Mouse (Mus musculus) ES-Bruce4 (cell line): ENCODE data around the gene Pdzd2. TPM values are rescaled to one million over a fixed set of nuclear protein-coding genes. Genes with fewer than 3 reads are reported as not detected.
A peak's percentile ranks its signal among the peaks of the same experiment; 100 is the strongest.

ENCODE experiments used
- H3K27ac ChIP-seq: 2 replicates; pipeline ENCODE4 v1.5.1; 2012; ENCODE audit warnings: low read length, inconsistent platforms; ENCODE audit not compliant: insufficient read depth
- H3K27me3 ChIP-seq: 2 replicates; pipeline ENCODE4 v1.6.1; 2012; ENCODE audit warnings: mild to moderate bottlenecking, low read length, inconsistent platforms; ENCODE audit not compliant: control insufficient read depth, poor library complexity, insufficient read depth, severe bottlenecking
- H3K36me3 ChIP-seq: 2 replicates; pipeline ENCODE4 v1.6.1; 2012; ENCODE audit warnings: inconsistent platforms, mild to moderate bottlenecking, low read length, moderate library complexity; ENCODE audit not compliant: control insufficient read depth, poor library complexity, insufficient read depth, severe bottlenecking
- H3K4me1 ChIP-seq: one replicate; pipeline ENCODE4 v1.8.1; 2011; ENCODE audit warnings: low read length; ENCODE audit not compliant: control insufficient read depth, insufficient read depth
- H3K4me3 ChIP-seq: 2 replicates; pipeline ENCODE4 v1.5.1; 2011; ENCODE audit warnings: low read depth, mild to moderate bottlenecking, low read length
- H3K9ac ChIP-seq: 2 replicates; pipeline ENCODE4 v1.6.1; 2012; ENCODE audit warnings: low read depth, mild to moderate bottlenecking, inconsistent platforms; ENCODE audit not compliant: poor library complexity, severe bottlenecking
- H3K9me3 ChIP-seq: replicated peaks from 2 replicates; pipeline ENCODE4 v1.6.1; 2012; ENCODE audit warnings: mild to moderate bottlenecking, low read length, inconsistent platforms; ENCODE audit not compliant: control insufficient read depth, poor library complexity, insufficient read depth, severe bottlenecking
- CTCF ChIP-seq: IDR thresholded peaks from one replicate; pipeline ENCODE4 v1.8.1; 2011; ENCODE audit warnings: low read depth, low read length
- EP300 ChIP-seq: IDR thresholded peaks from 2 replicates; pipeline ENCODE4 v1.6.1; 2011; ENCODE audit warnings: low read depth, low read length; ENCODE audit not compliant: insufficient read depth
- POLR2A ChIP-seq: IDR thresholded peaks from one replicate; pipeline ENCODE4 v1.8.1; 2011; ENCODE audit warnings: low read length; ENCODE audit not compliant: insufficient read depth
- polyA plus RNA-seq: library from polyadenylated mRNA; stranded (reverse); fragments of >200 nt; gene quantifications from 2 replicates; pipeline ENCODE4 v1.2.4, GENCODE M21; 2011; ENCODE audit warnings: low read depth; ENCODE audit not compliant: missing spikeins, insufficient read depth, insufficient read length

The Pdzd2 gene
- polyA plus RNA-seq, 1 experiment = 7.3 TPM

GRCm38 (mm10) chr15:12550376-12550775 lies 189.3 kb downstream of the Pdzd2 start:
- H3K9ac ChIP-seq = peak overlapping the region; percentile 37; the same call in 1 of the 2 replicates
- TF ChIP-seq CTCF (no peak), EP300 (peak; percentile 17; the same call in 1 of the 2 replicates)
- no peak overlapping the region for H3K4me3 ChIP-seq
- no peaks in the 10 kb centered on the region for H3K36me3 ChIP-seq
- H3K9me3 ChIP-seq = no peaks in the 10 kb centered on the region
- no peaks in the 10 kb centered on the region for H3K27me3 ChIP-seq
- peak overlapping the region; percentile 74 for H3K27ac ChIP-seq
- H3K4me1 ChIP-seq = peaks cover 2% of the 10 kb centered on the region

GRCm38 (mm10) chr15:12549919-12550305 lies 189.8 kb downstream of the Pdzd2 start:
- peak; percentile 54; the same call in 1 of the 2 replicates for TF ChIP-seq EP300
- TF ChIP-seq CTCF = no peak
- Histone ChIP-seq H3K36me3 (no peaks in the 10 kb centered on the region), H3K27me3 (no peaks in the 10 kb centered on the region), H3K9ac (0 out of 2 replicates have a peak overlapping the region, but pooled peaks have one; percentile 34), H3K27ac (peak overlapping the region; percentile 74), H3K4me1 (peaks cover 2% of the 10 kb centered on the region), H3K4me3 (peak overlapping the region; percentile 55), H3K9me3 (no peaks in the 10 kb centered on the region)

- Histone ChIP-seq H3K36me3 (no peaks in the 10 kb centered on the region), H3K9ac (peak overlapping the region; percentile 34; the same call in 1 of the 2 replicates), H3K4me3 (peak overlapping the region; percentile 55), H3K9me3 (no peaks in the 10 kb centered on the region), H3K4me1 (peaks cover 2% of the 10 kb centered on the region), H3K27ac (peak overlapping the region; percentile 74), H3K27me3 (no peaks in the 10 kb centered on the region)
- TF ChIP-seq CTCF (no peak), EP300 (0 out of 2 replicates have a peak, but pooled peaks have one; percentile 34)
Measured at GRCm38 (mm10) chr15:12549271-12549918, 190.3 kb downstream of the Pdzd2 start.

DNA sequence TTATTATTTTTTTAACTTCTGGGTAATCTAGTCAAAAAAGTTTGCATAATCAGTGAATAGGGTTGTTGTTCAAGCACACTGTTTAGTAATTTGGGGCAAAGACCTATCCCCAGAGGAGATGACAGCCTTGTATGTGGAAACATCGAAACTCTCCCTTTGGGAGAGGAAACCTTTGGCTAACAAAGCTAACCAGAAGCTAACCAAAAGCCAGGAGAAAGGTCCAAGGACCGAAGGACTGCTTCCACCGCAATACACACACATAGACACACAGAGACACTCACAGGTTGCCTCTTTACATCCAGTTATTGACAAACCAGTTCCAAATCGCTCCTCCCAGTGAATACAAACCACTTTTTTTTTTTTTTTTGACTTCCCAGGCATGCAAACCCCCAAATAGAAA lies 191.0 kb downstream of the Pdzd2 start:
- Histone ChIP-seq H3K27ac (peak overlapping the region; percentile 34; the same call in 1 of the 2 replicates), H3K9me3 (no peaks in the 10 kb centered on the region), H3K36me3 (no peaks in the 10 kb centered on the region), H3K9ac (peak overlapping the region; percentile 34; the same call in 1 of the 2 replicates), H3K4me1 (peaks cover 2% of the 10 kb centered on the region), H3K27me3 (no peaks in the 10 kb centered on the region), H3K4me3 (peak overlapping the region; percentile 55; the same call in 1 of the 2 replicates)
- TF ChIP-seq EP300 (no peak), POLR2A (no peak), CTCF (no peak)

- Histone ChIP-seq H3K27me3 (no peaks in the 10 kb centered on the region), H3K4me3 (no peak overlapping the region)
- TF ChIP-seq EP300 (no peak), POLR2A (no peak), CTCF (no peak)
Measured at GRCm38 (mm10) chr15:12547640-12548405, 191.9 kb downstream of the Pdzd2 start.

DNA sequence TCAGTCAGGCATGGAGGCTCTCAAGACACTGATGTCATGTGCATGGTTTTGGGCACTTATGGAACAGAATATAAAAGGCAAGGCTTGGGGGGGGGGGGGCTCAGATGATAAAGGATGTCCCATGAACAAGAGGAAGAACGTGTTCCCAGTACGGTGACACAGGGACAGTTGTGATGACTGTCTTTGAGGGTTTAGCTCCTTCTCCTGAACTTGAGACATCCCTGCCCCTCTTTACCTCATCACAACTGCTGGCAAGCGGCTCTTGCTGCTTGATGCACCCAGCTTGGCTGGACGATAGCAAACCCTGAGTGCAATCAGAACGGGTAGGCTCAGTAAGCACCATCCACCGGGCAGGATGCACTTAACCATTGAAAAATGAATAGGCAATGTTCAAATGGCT lies 192.9 kb downstream of the Pdzd2 start:
- no peaks in the 10 kb centered on the region for H3K9me3 ChIP-seq
- no peak overlapping the region for H3K27ac ChIP-seq
- no peaks in the 10 kb centered on the region for H3K36me3 ChIP-seq
- peaks cover 2% of the 10 kb centered on the region for H3K4me1 ChIP-seq
- H3K27me3 ChIP-seq = no peaks in the 10 kb centered on the region
- no peak overlapping the region for H3K9ac ChIP-seq
- no peak for TF ChIP-seq CTCF
- no peak for TF ChIP-seq POLR2A
- no peak for TF ChIP-seq EP300
- H3K4me3 ChIP-seq = no peak overlapping the region

More at GRCm38 (mm10) chr15:12547640-12548405, 191.9 kb downstream of the Pdzd2 start:
- Histone ChIP-seq H3K9me3 (no peaks in the 10 kb centered on the region), H3K36me3 (no peaks in the 10 kb centered on the region), H3K9ac (no peak overlapping the region), H3K27ac (no peak overlapping the region), H3K4me1 (peaks cover 2% of the 10 kb centered on the region)
